Mouse (Mus musculus) lung, embryonic 14.5 days (tissue): ENCODE data around the gene Fgfr2. TPM values are rescaled to one million over a fixed set of nuclear protein-coding genes. Genes with fewer than 3 reads are reported as not detected.

Source experiments
- ATAC-seq: fragments of 200-750 bp; cut with Nextera tagmentation; 2 replicates; pipeline ENCODE4 v1.8.0; 2017; ENCODE audit warnings: mild to moderate bottlenecking, moderate TSS enrichment, moderate library complexity; ENCODE audit not compliant: insufficient read depth
- DNase-seq: peaks from one replicate; pipeline ENCODE4 v3.0.0-alpha.2; 2015
- H3K27ac ChIP-seq: fragments of 300-500 bp; sonication (generic); 2 replicates; pipeline ENCODE4 v1.5.1; 2014; ENCODE audit warnings: low read depth, mild to moderate bottlenecking, moderate library complexity
- H3K27me3 ChIP-seq: fragments of 300-500 bp; sonication (generic); 2 replicates; pipeline ENCODE4 v1.6.1; 2014; ENCODE audit warnings: low read length, control low read depth; ENCODE audit not compliant: insufficient read depth
- H3K36me3 ChIP-seq: fragments of 300-500 bp; sonication (generic); 2 replicates; pipeline ENCODE4 v1.6.1; 2014; ENCODE audit warnings: control low read depth; ENCODE audit not compliant: insufficient read depth
- H3K4me1 ChIP-seq: fragments of 300-500 bp; sonication (generic); 2 replicates; pipeline ENCODE4 v1.6.1; 2014; ENCODE audit warnings: antibody characterized with exemption, control low read depth; ENCODE audit not compliant: insufficient read depth
- H3K4me2 ChIP-seq: fragments of 300-500 bp; sonication (generic); 2 replicates; pipeline ENCODE4 v1.6.1; 2014; ENCODE audit warnings: mild to moderate bottlenecking
- H3K4me3 ChIP-seq: fragments of 300-500 bp; sonication (generic); 2 replicates; pipeline ENCODE4 v1.5.1; 2014; ENCODE audit warnings: low read depth, low read length
- H3K9ac ChIP-seq: fragments of 300-500 bp; sonication (generic); 2 replicates; pipeline ENCODE4 v1.6.1; 2014
- H3K9me3 ChIP-seq: fragments of 300-500 bp; sonication (generic); 2 replicates; pipeline ENCODE4 v1.6.1; 2016; ENCODE audit warnings: low read depth, low read length, control low read depth
- CTCF ChIP-seq: IDR thresholded peaks from 2 replicates; pipeline ENCODE4 v1.5.1; 2016; ENCODE audit warnings: antibody characterized with exemption, low read depth
- WGBS: fragments of 180-500 bp; shearing (Covaris S2); extraction: QIAGEN DNeasy Blood & Tissue Kit; methylation state at CpG from one replicate; pipeline ENCODE4 v1.1.7; 2014; 5-methylcytosine and 5-hydroxymethylcytosine counted together
- polyA plus RNA-seq: library from polyadenylated mRNA; unstranded; fragments of >200 nt; fragmentation: Nextera tagmentation; extraction: Ambion mirVana; gene quantifications from 2 replicates; pipeline ENCODE4 v1.2.1, GENCODE M21; 2014

Gene Fgfr2
- polyA plus RNA-seq, 1 experiment from 2014 or later: 179 TPM

GRCm38 (mm10) chr7:130324716-130325401 lies 2798.3 kb downstream of the Fgfr2 start:
- no peak overlapping the region for H3K27ac ChIP-seq
- no peaks in the 10 kb centered on the region for H3K27me3 ChIP-seq

GRCm38 (mm10) chr7:130323766-130324165 lies 2799.4 kb downstream of the Fgfr2 start:
- TF ChIP-seq CTCF: no peak
- Histone ChIP-seq H3K27me3 (no peaks in the 10 kb centered on the region), H3K27ac (no peak overlapping the region), H3K36me3 (no peaks in the 10 kb centered on the region), H3K4me1 (peaks cover 15% of the 10 kb centered on the region), H3K4me3 (no peak overlapping the region), H3K4me2 (no peak overlapping the region), H3K9me3 (no peaks in the 10 kb centered on the region), H3K9ac (no peak overlapping the region)
- DNase-seq (no peak), ATAC-seq (no peak)
- 80% methylated on average over 4 of the region's 4 CpGs for WGBS

More at GRCm38 (mm10) chr7:130324716-130325401, 2798.3 kb downstream of the Fgfr2 start:
- Histone ChIP-seq H3K36me3 (no peaks in the 10 kb centered on the region), H3K4me1 (peaks cover 12% of the 10 kb centered on the region), H3K9me3 (no peaks in the 10 kb centered on the region), H3K9ac (no peak overlapping the region), H3K4me2 (no peak overlapping the region), H3K4me3 (no peak overlapping the region)
- no peak for ATAC-seq
- no peak for TF ChIP-seq CTCF
- 50% methylated on average over 14 of the region's 14 CpGs for WGBS
- no peak for DNase-seq

GRCm38 (mm10) chr7:130319799-130320556 lies 2803.2 kb downstream of the Fgfr2 start:
- Histone ChIP-seq H3K27me3 (no peaks in the 10 kb centered on the region), H3K9me3 (no peaks in the 10 kb centered on the region), H3K4me3 (no peak overlapping the region), H3K27ac (peak overlapping the region; percentile 71), H3K4me1 (peaks cover 8% of the 10 kb centered on the region; the same call in 1 of the 2 replicates), H3K9ac (no peak overlapping the region), H3K4me2 (no peak overlapping the region), H3K36me3 (no peaks in the 10 kb centered on the region)
- ATAC-seq: peak; percentile 87
- 23% methylated on average over 8 of the region's 8 CpGs for WGBS
- TF ChIP-seq CTCF: no peak
- DNase-seq: peak; percentile 83

- H3K4me1 ChIP-seq: peaks cover 8% of the 10 kb centered on the region; the same call in 1 of the 2 replicates
- no peaks in the 10 kb centered on the region for H3K36me3 ChIP-seq
- H3K4me2 ChIP-seq: no peak overlapping the region
- no peaks in the 10 kb centered on the region for H3K9me3 ChIP-seq
- H3K4me3 ChIP-seq: no peak overlapping the region
- no peak overlapping the region for H3K9ac ChIP-seq
- no peak for ATAC-seq
- TF ChIP-seq CTCF: no peak
- H3K27me3 ChIP-seq: no peaks in the 10 kb centered on the region
- no peak overlapping the region for H3K27ac ChIP-seq
- DNase-seq: no peak
- WGBS: 47% methylated on average over 3 of the region's 3 CpGs
Observed at GRCm38 (mm10) chr7:130316294-130316693, 2806.9 kb downstream of the Fgfr2 start.

GRCm38 (mm10) chr7:130315221-130315620 lies 2807.9 kb downstream of the Fgfr2 start:
- no peak for ATAC-seq
- Histone ChIP-seq H3K27ac (no peak overlapping the region), H3K9ac (no peak overlapping the region), H3K27me3 (no peaks in the 10 kb centered on the region), H3K9me3 (no peaks in the 10 kb centered on the region), H3K36me3 (no peaks in the 10 kb centered on the region), H3K4me1 (peaks cover 11% of the 10 kb centered on the region; the same call in 1 of the 2 replicates), H3K4me3 (no peak overlapping the region), H3K4me2 (no peak overlapping the region)
- WGBS: 67% methylated on average over 6 of the region's 6 CpGs
- no peak for DNase-seq
- no peak for TF ChIP-seq CTCF

GRCm38 (mm10) chr7:130314658-130315057 lies 2808.5 kb downstream of the Fgfr2 start:
- H3K27me3 ChIP-seq: no peaks in the 10 kb centered on the region
- ATAC-seq: no peak
- H3K4me2 ChIP-seq: no peak overlapping the region
- H3K4me1 ChIP-seq: peaks cover 5% of the 10 kb centered on the region; the same call in 1 of the 2 replicates
- no peak overlapping the region for H3K4me3 ChIP-seq
- DNase-seq: no peak
- H3K27ac ChIP-seq: no peak overlapping the region
- H3K9me3 ChIP-seq: no peaks in the 10 kb centered on the region
- H3K9ac ChIP-seq: no peak overlapping the region
- WGBS: 89% methylated on average over 6 of the region's 6 CpGs
- no peaks in the 10 kb centered on the region for H3K36me3 ChIP-seq
- TF ChIP-seq CTCF: no peak

GRCm38 (mm10) chr7:130311362-130311761 lies 2811.8 kb downstream of the Fgfr2 start:
- no peaks in the 10 kb centered on the region for H3K27me3 ChIP-seq
- H3K4me2 ChIP-seq: no peak overlapping the region
- 67% methylated on average over 4 of the region's 4 CpGs for WGBS
- H3K4me3 ChIP-seq: no peak overlapping the region
- peaks cover 5% of the 10 kb centered on the region; the same call in 1 of the 2 replicates for H3K4me1 ChIP-seq
- DNase-seq (peak; percentile 83), ATAC-seq (peak; percentile 59)
- H3K27ac ChIP-seq: no peak overlapping the region
- H3K36me3 ChIP-seq: no peaks in the 10 kb centered on the region
- H3K9ac ChIP-seq: no peak overlapping the region
- no peak for TF ChIP-seq CTCF
- no peaks in the 10 kb centered on the region for H3K9me3 ChIP-seq
